8 mouse cellular contexts compared by ENCODE assay signal in genomic region chr8:70609368-70609848, GRCm38 (mm10). TPM values are rescaled to one million over a fixed set of nuclear protein-coding genes. Genes with fewer than 3 reads are reported as not detected.
DNase-seq lines count a peak whose midpoint lies in the region; ATAC-seq and TF ChIP-seq lines count a peak whose summit lies in the region.

No protein-coding gene starts in this region.

- no peak for TF ChIP-seq CTCF in spleen, adult 2 months (IDR thresholded peaks at IDR 0.05; ENCODE audit: extremely low read depth, insufficient read depth, insufficient read length, insufficient replicate concordance)

- no peaks in the 10 kb centered on the region for H3K27me3 ChIP-seq in limb, embryonic 13.5 days
- H3K27me3 ChIP-seq in midbrain, embryonic 13.5 days = no peaks in the 10 kb centered on the region
- no peaks in the 10 kb centered on the region for H3K27me3 ChIP-seq in spleen, adult 2 months (ENCODE audit: control insufficient read depth, insufficient read depth, low read length)

- TF ChIP-seq POLR2A in spleen, adult 2 months (IDR thresholded peaks at IDR 0.05; ENCODE audit: low read depth, low read length) = peak; percentile 19

- peak; percentile 2; the same call in 1 of the 2 replicates for ATAC-seq in frontal cortex, adult (ENCODE audit: low TSS enrichment)
- peak; percentile 74 for ATAC-seq in limb, embryonic 13.5 days (ENCODE audit: low FRiP score, low read depth)
- ATAC-seq in midbrain, embryonic 13.5 days = peak; percentile 46

- H3K9ac ChIP-seq in limb, embryonic 13.5 days = peak overlapping the region; percentile 72
- H3K9ac ChIP-seq in midbrain, embryonic 13.5 days (replicated peaks) = peak overlapping the region; percentile 64

- H3K4me3 ChIP-seq in limb, embryonic 13.5 days = peak overlapping the region; percentile 78
- H3K4me3 ChIP-seq in midbrain, embryonic 13.5 days (replicated peaks) = peak overlapping the region; percentile 77
- H3K4me3 ChIP-seq in spleen, adult 2 months (ENCODE audit: extremely low read depth, insufficient read depth, insufficient read length) = peak overlapping the region; percentile 58

- peak overlapping the region; percentile 91 for H3K4me2 ChIP-seq in limb, embryonic 13.5 days (replicated peaks)
- peak overlapping the region; percentile 81 for H3K4me2 ChIP-seq in midbrain, embryonic 13.5 days (replicated peaks)

- no peak for DNase-seq in frontal cortex, postnatal 36 days (ENCODE audit: low spot score in 2 of 2)
- peak; percentile 42 to 69 for DNase-seq in cerebellum, postnatal 25 days
- DNase-seq in gastrocnemius, postnatal 25 days = peak; percentile 94
- peak; percentile 95 for DNase-seq in induced T-regulatory cell, adult 2 months (ENCODE audit: low read depth)
- DNase-seq in spleen, adult 2 months (ENCODE audit: low read depth in 1 of 2, low spot score in 2 of 2) = peak; percentile 76 to 82

- peaks cover 5% of the 10 kb centered on the region; the same call in 1 of the 2 replicates for H3K36me3 ChIP-seq in limb, embryonic 13.5 days
- H3K36me3 ChIP-seq in midbrain, embryonic 13.5 days = peaks cover 6% of the 10 kb centered on the region; the same call in 1 of the 2 replicates
- no peaks in the 10 kb centered on the region for H3K36me3 ChIP-seq in spleen, adult 2 months (ENCODE audit: control insufficient read depth, insufficient read depth, low read length)

- peak overlapping the region; percentile 99 for H3K27ac ChIP-seq in limb, embryonic 13.5 days
- H3K27ac ChIP-seq in midbrain, embryonic 13.5 days = peak overlapping the region; percentile 90
- peak overlapping the region; percentile 90 for H3K27ac ChIP-seq in spleen, adult 2 months (ENCODE audit: insufficient read depth, low read length)

- under 1% methylated on average over 31 of the region's 39 CpGs for WGBS in limb, embryonic 13.5 days
- WGBS in midbrain, embryonic 13.5 days = under 1% methylated on average over 38 of the region's 39 CpGs
- WGBS in spleen, adult 2 months = under 1% methylated on average over 38 of the region's 39 CpGs

- H3K9me3 ChIP-seq in limb, embryonic 13.5 days = no peaks in the 10 kb centered on the region
- H3K9me3 ChIP-seq in midbrain, embryonic 13.5 days = no peaks in the 10 kb centered on the region

- peaks cover 43% of the 10 kb centered on the region for H3K4me1 ChIP-seq in limb, embryonic 13.5 days
- H3K4me1 ChIP-seq in midbrain, embryonic 13.5 days (replicated peaks) = peaks cover 69% of the 10 kb centered on the region
- peaks cover 18% of the 10 kb centered on the region for H3K4me1 ChIP-seq in spleen, adult 2 months (ENCODE audit: control insufficient read depth, insufficient read depth, insufficient read length)

RNA-seq across cellular contexts. Expression of gene Ssbp4, which starts 0.7 kb away (rescaled TPM):
- 10 to 100 TPM; 15.4 to 20.0 TPM for total RNA-seq in gastrocnemius, postnatal 25 days (2021)
- 115 and 131 TPM in 2 replicates for polyA plus RNA-seq in limb, embryonic 13.5 days (2015; fragmentation: Nextera tagmentation; extraction: Ambion mirVana)
- 123 and 129 TPM in 2 replicates for polyA plus RNA-seq in midbrain, embryonic 13.5 days (2015; fragmentation: Nextera tagmentation; extraction: Ambion mirVana)
- 168 and 256 TPM in 2 replicates for polyA plus RNA-seq in spleen, adult 2 months (2012; rRNA removed)

RNA-seq across cellular contexts. Expression of gene Lrrc25, which starts 6.5 kb away (rescaled TPM):
- under 1 TPM; 0.54 to 0.56 TPM for total RNA-seq in gastrocnemius, postnatal 25 days (2021)
- 1.9 and 2.3 TPM in 2 replicates for polyA plus RNA-seq in limb, embryonic 13.5 days (2015; fragmentation: Nextera tagmentation; extraction: Ambion mirVana)
- 1.1 and 1.2 TPM in 2 replicates for polyA plus RNA-seq in midbrain, embryonic 13.5 days (2015; fragmentation: Nextera tagmentation; extraction: Ambion mirVana)
- polyA plus RNA-seq in spleen, adult 2 months (2012; rRNA removed) = 41.6 and 53.1 TPM in 2 replicates

RNA-seq across cellular contexts. Expression of gene Isyna1, which starts 15.2 kb away (rescaled TPM):
- 10 to 100 TPM in 1 of 2 experiments, 1 to 10 TPM in 1; 4.7 to 10.3 TPM for total RNA-seq in gastrocnemius, postnatal 25 days (2021)
- 162 and 165 TPM in 2 replicates for polyA plus RNA-seq in limb, embryonic 13.5 days (2015; fragmentation: Nextera tagmentation; extraction: Ambion mirVana)
- polyA plus RNA-seq in midbrain, embryonic 13.5 days (2015; fragmentation: Nextera tagmentation; extraction: Ambion mirVana) = 119 and 133 TPM in 2 replicates
- 136 and 189 TPM in 2 replicates for polyA plus RNA-seq in spleen, adult 2 months (2012; rRNA removed)

RNA-seq across cellular contexts. Expression of gene Gdf15, which starts 22.8 kb away (rescaled TPM):
- under 1 TPM in 1 of 2 experiments, not detected in 1; 0.33 TPM for total RNA-seq in gastrocnemius, postnatal 25 days (2021)
- polyA plus RNA-seq in limb, embryonic 13.5 days (2015; fragmentation: Nextera tagmentation; extraction: Ambion mirVana) = 0.18 TPM in 1 of 2 replicates, not detected in the other
- 0.30 TPM in 1 of 2 replicates, not detected in the other for polyA plus RNA-seq in midbrain, embryonic 13.5 days (2015; fragmentation: Nextera tagmentation; extraction: Ambion mirVana)
- polyA plus RNA-seq in spleen, adult 2 months (2012; rRNA removed) = 5.2 and 6.0 TPM in 2 replicates

RNA-seq across cellular contexts. Expression of gene Pgpep1, which starts 50.8 kb away (rescaled TPM):
- total RNA-seq in gastrocnemius, postnatal 25 days (2021) = 10 to 100 TPM; 18.6 to 22.6 TPM
- 68.2 and 71.1 TPM in 2 replicates for polyA plus RNA-seq in limb, embryonic 13.5 days (2015; fragmentation: Nextera tagmentation; extraction: Ambion mirVana)
- 87.5 and 99.4 TPM in 2 replicates for polyA plus RNA-seq in midbrain, embryonic 13.5 days (2015; fragmentation: Nextera tagmentation; extraction: Ambion mirVana)
- polyA plus RNA-seq in spleen, adult 2 months (2012; rRNA removed) = 18.2 and 22.2 TPM in 2 replicates

Comparison
In these comparisons a context has a peak if more than half of its experiments do, and no peak if none do; other contexts are left out.
1. ATAC-seq: peak in every context shown above with its lines; median percentile 74 in limb, embryonic 13.5 days; 46 in midbrain, embryonic 13.5 days; 2 in frontal cortex, adult.
2. DNase-seq: peak in cerebellum, postnatal 25 days (2 of 2), gastrocnemius, postnatal 25 days (single experiment), induced T-regulatory cell, adult 2 months (single experiment) and spleen, adult 2 months (2 of 2); none in frontal cortex, postnatal 36 days (0 of 2).
3. RNA of gene Lrrc25, which starts 6.5 kb away (polyA plus RNA-seq): 41.6 to 53.1 TPM in spleen, adult 2 months; 1.9 to 2.3 TPM in limb, embryonic 13.5 days and 1.1 to 1.2 TPM in midbrain, embryonic 13.5 days; every median in the first group is over 10 times any median in the second.
4. Peak in every context shown above with its lines, with median percentiles within 50 percentile points of each other: H3K27ac ChIP-seq and H3K4me3 ChIP-seq.